Mouse (Mus musculus): ENCODE results near the gene Acsl3.

DNA sequence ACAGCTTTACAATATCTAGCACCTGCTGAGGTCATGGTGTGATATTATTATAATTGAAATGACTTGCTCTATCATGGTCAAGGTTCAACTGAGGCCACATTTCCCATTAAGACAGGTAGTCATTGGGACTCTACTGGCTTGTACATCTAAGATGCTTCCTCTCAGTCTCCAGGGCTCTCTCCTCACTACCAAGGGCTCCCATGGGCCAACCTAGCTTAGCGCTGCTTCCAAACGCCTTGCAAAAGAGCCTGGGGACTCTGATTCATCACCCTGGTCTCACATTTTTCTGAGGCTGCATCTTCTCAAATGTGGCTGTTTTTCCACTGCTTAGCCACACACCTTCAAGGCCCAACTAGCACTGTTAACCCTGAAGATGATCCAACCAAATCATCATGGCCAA is 33.3 kb upstream of the Acsl3 start:
- TF ChIP-seq CTCF (IDR thresholded peaks at IDR 0.05; ENCODE audit: control insufficient read depth, insufficient read depth, insufficient read length) = no peak
- no peak for TF ChIP-seq MAX (IDR thresholded peaks at IDR 0.05)
- no peak for TF ChIP-seq MYOD1 (IDR thresholded peaks at IDR 0.05; ENCODE audit: control insufficient read depth, insufficient read length, low read depth)
- no peak for TF ChIP-seq MYOG (IDR thresholded peaks at IDR 0.05; ENCODE audit: control insufficient read depth, extremely low read depth, insufficient read length)
- no peak for TF ChIP-seq USF1 (IDR thresholded peaks at IDR 0.05; ENCODE audit: low read depth)

All from C2C12 (cell line).